Mouse (Mus musculus) left cerebral cortex, adult 2 months (tissue): ENCODE results near the gene Zdhhc17. TPM values are rescaled to one million over a fixed set of nuclear protein-coding genes. Genes with fewer than 3 reads are reported as not detected.

Experiments used
- DNase-seq, 2 experiments: peaks; one replicate each; pipeline ENCODE4 v3.0.0; 2021 to 2022; ENCODE audit warnings: low spot score in 2 of 2, mixed read lengths in 1 of 2; ENCODE audit errors: extremely low spot score in 1 of 2
- H3K27ac ChIP-seq: fragments of 200-600 bp; 2 replicates; pipeline ENCODE4 v1.8.1; 2022
- H3K4me3 ChIP-seq: fragments of 200-600 bp; 2 replicates; pipeline ENCODE4 v1.8.1; 2022
- CTCF ChIP-seq: fragments of 200-600 bp; IDR thresholded peaks from 2 replicates; pipeline ENCODE4 v1.8.1; 2022; ENCODE audit warnings: antibody characterized with exemption, mild to moderate bottlenecking, moderate library complexity
- intact Hi-C: fragments of 180-260 bp; cut with DNase I; formaldehyde crosslinking; loops from one replicate; pipeline ENCODE4 v1.15.1; 2025
- total RNA-seq, 2 experiments: library from RNA; stranded (reverse); gene quantifications; 2 replicates each; pipeline ENCODE4 v1.2.3; 2021

Zdhhc17 gene
- total RNA-seq, 2 experiments from 2014 or later: 113 to 128 TPM

DNA sequence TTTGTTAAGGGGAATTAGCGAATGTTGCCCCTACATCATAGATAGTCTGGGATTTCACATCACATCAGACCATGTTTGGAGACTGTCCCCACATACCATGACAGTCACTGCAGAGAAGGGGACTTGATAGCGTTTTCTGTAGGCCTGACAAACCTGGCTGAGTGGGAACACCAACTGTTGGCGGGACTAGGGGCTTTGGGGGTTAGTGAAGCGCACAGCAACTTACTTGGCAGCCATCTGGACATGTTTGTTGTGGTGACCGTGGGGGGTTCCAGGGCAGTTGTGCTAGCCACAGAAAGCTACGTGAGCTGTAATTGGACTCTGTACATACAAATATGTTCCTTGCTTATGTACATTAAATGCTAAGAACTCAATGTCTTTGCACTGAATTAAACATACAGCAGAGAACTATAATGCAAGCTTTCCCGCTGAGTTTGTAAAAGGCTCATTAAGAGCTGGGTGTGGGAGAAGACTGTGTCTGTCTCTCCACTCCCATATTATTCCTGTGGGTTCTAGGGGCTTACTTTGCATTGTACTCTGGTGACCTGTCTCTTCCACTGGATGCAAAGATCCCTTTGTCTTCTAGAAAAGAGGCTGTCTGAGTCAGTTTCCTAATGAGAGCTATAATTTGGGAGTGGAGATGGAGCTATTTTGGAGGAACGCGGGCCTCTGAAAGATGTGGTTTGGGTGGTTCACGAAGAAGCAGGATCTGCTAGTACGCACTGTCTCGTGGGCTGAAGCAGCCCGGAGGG is 78.6 kb downstream of the Zdhhc17 start:
- Histone ChIP-seq H3K27ac (no peak overlapping the region; the same call in 1 of the 2 replicates), H3K4me3 (peak overlapping the region; percentile 21)
- intact Hi-C loops: no loop called here
- no peak for DNase-seq
- no peak for TF ChIP-seq CTCF

DNA sequence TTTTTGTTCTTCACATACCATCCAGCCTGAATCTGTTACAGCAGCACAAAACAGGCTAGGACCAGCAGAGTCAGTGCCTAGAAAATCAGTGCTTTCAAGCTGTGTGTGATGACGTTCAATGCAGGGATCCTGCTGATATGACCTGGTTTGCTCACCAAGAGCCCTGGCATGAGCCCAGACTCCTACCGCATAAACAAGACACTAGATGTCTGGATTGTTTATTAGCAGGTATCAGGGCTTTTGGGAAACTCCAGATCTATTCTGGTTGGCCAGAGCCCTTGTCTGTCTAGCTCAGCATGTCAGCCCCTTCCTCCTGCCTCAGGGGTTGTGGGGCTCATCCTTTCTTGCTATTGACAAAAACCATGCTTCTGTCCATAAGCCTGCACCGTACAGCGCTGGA is 80.2 kb downstream of the Zdhhc17 start:
- no peak for DNase-seq
- intact Hi-C loops: no loop called here
- no peak for TF ChIP-seq CTCF
- H3K4me3 ChIP-seq: no peak overlapping the region
- no peak overlapping the region for H3K27ac ChIP-seq

GRCm38 (mm10) chr10:110927491-110927890 is 82.4 kb downstream of the Zdhhc17 start:
- intact Hi-C loops: no loop called here
- H3K27ac ChIP-seq: no peak overlapping the region
- TF ChIP-seq CTCF: peak; percentile 12

GRCm38 (mm10) chr10:110922612-110923011 is 87.3 kb downstream of the Zdhhc17 start:
- H3K4me3 ChIP-seq: no peak overlapping the region
- TF ChIP-seq CTCF: no peak
- H3K27ac ChIP-seq: no peak overlapping the region
- no peak for DNase-seq
- intact Hi-C loops: no loop called here

More at GRCm38 (mm10) chr10:110927491-110927890, 82.4 kb downstream of the Zdhhc17 start:
- no peak overlapping the region for H3K4me3 ChIP-seq
- no peak for DNase-seq

GRCm38 (mm10) chr10:110921890-110922289 is 88.0 kb downstream of the Zdhhc17 start:
- Histone ChIP-seq H3K4me3 (no peak overlapping the region), H3K27ac (no peak overlapping the region)
- DNase-seq: no peak
- intact Hi-C loops: no loop called here
- no peak for TF ChIP-seq CTCF

GRCm38 (mm10) chr10:110920368-110920950 is 89.5 kb downstream of the Zdhhc17 start:
- intact Hi-C loops: no loop called here
- H3K4me3 ChIP-seq: peak overlapping the region; percentile 76
- TF ChIP-seq CTCF: no peak
- peak overlapping the region; percentile 42 for H3K27ac ChIP-seq
- DNase-seq: no peak

- peak; percentile 49 to 71 for DNase-seq
- Histone ChIP-seq H3K4me3 (peak within 1 kb of the TSS; percentile 76), H3K27ac (peak within 1 kb of the TSS; percentile 58)
- TF ChIP-seq CTCF: no peak
- intact Hi-C loops: no loop called here
Observed at GRCm38 (mm10) chr10:110919531-110920343, 90.2 kb downstream of the Zdhhc17 start, which contains the start of gene Csrp2. Csrp2 (plus strand) TSS chr10:110919789.

DNA sequence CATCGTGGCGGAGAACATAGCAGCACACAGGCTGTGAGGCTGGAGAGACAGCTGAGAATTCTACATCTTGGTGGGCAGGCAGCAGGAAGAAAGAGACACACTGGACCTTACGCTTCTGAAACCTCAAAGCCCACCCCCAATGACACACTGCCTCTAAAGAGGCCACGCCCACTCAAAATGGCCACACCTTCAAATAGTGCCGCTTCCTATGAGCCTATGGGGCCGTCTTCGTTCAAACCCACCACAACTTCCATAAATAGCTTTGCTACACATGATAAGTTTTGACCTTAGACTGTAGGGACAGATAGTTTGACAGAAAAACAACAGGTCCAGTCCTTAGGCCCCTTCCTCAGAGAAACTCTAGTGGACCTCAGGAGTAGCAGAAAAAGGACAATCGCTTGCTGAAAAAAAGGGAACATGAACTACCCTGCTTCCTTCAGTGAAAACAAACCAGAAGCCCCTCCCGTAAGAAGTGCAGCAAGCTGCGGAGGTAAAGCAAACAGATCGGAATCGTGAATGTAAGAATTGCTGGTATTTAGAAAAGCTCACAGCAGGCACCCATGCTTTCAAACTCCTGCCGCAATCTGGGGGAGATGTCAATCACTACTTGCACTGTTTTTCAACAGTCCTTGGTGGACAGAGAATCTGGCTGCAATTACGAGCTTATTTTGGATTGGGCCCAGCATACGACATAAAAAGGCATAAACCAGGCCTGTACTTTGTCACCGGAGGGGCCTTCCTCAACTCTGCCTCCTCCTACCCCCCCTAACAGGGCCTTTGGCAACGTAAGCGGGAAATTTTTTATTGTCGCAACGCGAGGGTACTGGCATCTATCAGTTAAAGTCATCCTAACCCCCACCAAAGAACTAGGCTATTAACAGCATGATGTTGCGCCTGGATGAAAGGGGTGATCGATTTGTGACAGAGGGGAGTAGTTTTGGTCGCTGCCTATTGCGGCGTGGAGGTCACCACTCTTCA is 91.2 kb downstream of the Zdhhc17 start:
- no peak for DNase-seq
- no peak for TF ChIP-seq CTCF
- intact Hi-C loops: no loop called here
- H3K4me3 ChIP-seq: peak overlapping the region; percentile 76
- peak overlapping the region; percentile 58; the same call in 1 of the 2 replicates for H3K27ac ChIP-seq

- Histone ChIP-seq H3K27ac (no peak overlapping the region), H3K4me3 (no peak overlapping the region)
- no peak for DNase-seq
- intact Hi-C loops: no loop called here
- TF ChIP-seq CTCF: no peak
Observed at GRCm38 (mm10) chr10:110917521-110917920, 92.4 kb downstream of the Zdhhc17 start.

DNA sequence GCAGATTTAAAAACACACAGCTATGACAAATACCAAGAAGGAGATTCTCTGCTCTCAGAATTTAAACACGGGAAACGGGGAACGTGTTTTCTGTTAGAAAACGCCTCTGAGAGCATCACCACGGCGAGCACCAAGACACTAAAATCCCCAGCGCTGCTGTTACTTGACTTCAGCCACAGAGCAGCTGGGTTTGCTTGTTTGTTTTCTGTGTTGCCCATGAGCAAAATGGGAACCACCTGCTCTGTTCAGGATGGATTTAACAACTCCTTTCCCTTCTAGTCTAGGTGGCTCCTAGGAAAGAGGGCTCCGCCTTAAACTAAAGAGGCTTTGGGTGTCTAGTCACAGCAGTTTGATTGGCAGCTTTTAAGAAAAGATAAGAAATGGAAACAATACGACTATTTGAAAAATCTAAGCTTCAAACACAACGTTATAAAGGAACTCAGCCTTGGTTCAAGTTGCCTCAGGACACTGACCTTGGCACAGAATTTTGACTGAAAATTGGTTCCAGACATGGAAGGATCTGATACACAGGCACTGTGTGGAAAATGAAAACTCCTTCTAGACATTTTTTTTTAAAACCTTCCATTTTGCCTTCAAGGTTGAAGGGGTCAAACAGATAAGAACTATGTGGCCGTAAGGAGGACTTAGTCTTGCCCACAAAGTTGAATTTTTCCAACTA is 93.1 kb downstream of the Zdhhc17 start:
- no peak for DNase-seq
- intact Hi-C loops: no loop called here
- TF ChIP-seq CTCF: no peak
- no peak overlapping the region for H3K4me3 ChIP-seq
- H3K27ac ChIP-seq: no peak overlapping the region
